Comparison of ENCODE assay signal across 7 mouse cellular contexts in genomic region chr4:53512131-53512916, GRCm38 (mm10).
DNase-seq lines count a peak whose midpoint lies in the region; ATAC-seq and TF ChIP-seq lines count a peak whose summit lies in the region.

No protein-coding gene starts in this region.

- no peak overlapping the region for H3K4me3 ChIP-seq in thymus, adult 2 months (ENCODE audit: control insufficient read depth, insufficient read depth, low read length)
- H3K4me3 ChIP-seq in midbrain, embryonic 10.5 days = no peak overlapping the region

- peak; percentile 86 for ATAC-seq in common myeloid progenitor, adult 5-6 weeks (replicated peaks; ENCODE audit: low read depth, poor library complexity, severe bottlenecking)
- peak; percentile 61 to 65 for ATAC-seq in hematopoietic stem cell, adult 5-6 weeks (replicated peaks in 1 of 2; ENCODE audit: insufficient read depth in 1 of 2, low FRiP score in 2 of 2, low TSS enrichment in 1 of 2, low read depth in 1 of 2, poor library complexity in 2 of 2, severe bottlenecking in 2 of 2)

- no peaks in the 10 kb centered on the region for H3K36me3 ChIP-seq in thymus, adult 2 months (ENCODE audit: control insufficient read depth, insufficient read depth, low read length)
- H3K36me3 ChIP-seq in midbrain, embryonic 10.5 days = no peaks in the 10 kb centered on the region

- peak; percentile 8 for DNase-seq in thymus, postnatal 14 days
- no peak for DNase-seq in thymus, adult 2 months
- peak; percentile 87 for DNase-seq in layer of hippocampus, adult 9-11 months
- DNase-seq in midbrain, embryonic 10.5 days (ENCODE audit: low spot score) = peak; percentile 22
- DNase-seq in urinary bladder, postnatal 36 days (ENCODE audit: low spot score in 2 of 2) = no peak

- no peaks in the 10 kb centered on the region for H3K27me3 ChIP-seq in thymus, adult 2 months (ENCODE audit: control insufficient read depth, insufficient read depth, low read length)
- no peaks in the 10 kb centered on the region for H3K27me3 ChIP-seq in midbrain, embryonic 10.5 days (ENCODE audit: low read depth, poor library complexity, severe bottlenecking)

- peaks cover 15% of the 10 kb centered on the region for H3K4me1 ChIP-seq in thymus, adult 2 months (replicated peaks; ENCODE audit: control insufficient read depth, insufficient read depth, low read length)
- peaks cover 23% of the 10 kb centered on the region for H3K4me1 ChIP-seq in midbrain, embryonic 10.5 days

- 47% methylated on average over 15 of the region's 15 CpGs for WGBS in thymus, adult 2 months
- 64% methylated on average over 15 of the region's 15 CpGs for WGBS in midbrain, embryonic 10.5 days

- no peak for TF ChIP-seq CTCF in thymus, adult 2 months (IDR thresholded peaks at IDR 0.05; ENCODE audit: borderline replicate concordance, control insufficient read depth, extremely low read depth, insufficient read depth, low read length, poor library complexity)

- no peaks in the 10 kb centered on the region for H3K9me3 ChIP-seq in midbrain, embryonic 10.5 days (replicated peaks)

- TF ChIP-seq POLR2A in thymus, adult 2 months (IDR thresholded peaks at IDR 0.05; ENCODE audit: control insufficient read depth, extremely low read depth, insufficient read depth, low read length, poor library complexity) = no peak

- no peak overlapping the region for H3K27ac ChIP-seq in thymus, adult 2 months (ENCODE audit: control insufficient read depth, insufficient read depth, low read length)
- H3K27ac ChIP-seq in midbrain, embryonic 10.5 days (replicated peaks) = peak overlapping the region; percentile 23; the same call in 1 of the 2 replicates

Comparison
In these comparisons a context has a peak if more than half of its experiments do, and no peak if none do; other contexts are left out.
1. DNase-seq: peak in thymus, postnatal 14 days (single experiment), layer of hippocampus, adult 9-11 months (single experiment) and midbrain, embryonic 10.5 days (single experiment); none in thymus, adult 2 months (single experiment) and urinary bladder, postnatal 36 days (0 of 2).